Mouse (Mus musculus) bone marrow, adult 2 months (tissue): ENCODE results near the gene Nemp2. TPM values are rescaled to one million over a fixed set of nuclear protein-coding genes. Genes with fewer than 3 reads are reported as not detected.
"Not testable (repeated sequence)": the region's sequence is repeated elsewhere in the genome, so short reads cannot be mapped to it uniquely, and the experiment has no call there.

Experiments used
- H3K27ac ChIP-seq: fragments of 200-500 bp; 2 replicates; pipeline ENCODE4 v1.5.1; 2012; ENCODE audit warnings: low read depth, mild to moderate bottlenecking, control low read depth, inconsistent platforms, low read length; ENCODE audit not compliant: control insufficient read depth, poor library complexity, insufficient read depth
- H3K4me1 ChIP-seq: fragments of 200-500 bp; 2 replicates; pipeline ENCODE4 v1.6.1; 2011; ENCODE audit warnings: low read length; ENCODE audit not compliant: control insufficient read depth, insufficient read depth
- H3K4me3 ChIP-seq: fragments of 200-500 bp; replicated peaks from 2 replicates; pipeline ENCODE3; 2011; ENCODE audit warnings: mild to moderate bottlenecking, low read depth, low read length, control low read depth; ENCODE audit not compliant: control insufficient read depth
- CTCF ChIP-seq: fragments of 200-500 bp; IDR thresholded peaks from 2 replicates; pipeline ENCODE4 v1.5.1; 2011; ENCODE audit warnings: low read length, control low read depth; ENCODE audit not compliant: control insufficient read depth, insufficient read depth
- POLR2A ChIP-seq: fragments of 200-500 bp; IDR thresholded peaks from 2 replicates; pipeline ENCODE4 v1.6.1; 2011; ENCODE audit warnings: low read depth, mild to moderate bottlenecking, control low read depth, low read length, borderline replicate concordance; ENCODE audit not compliant: control insufficient read depth
- WGBS: fragments of 180-500 bp; shearing (Covaris S2); methylation state at CpG from one replicate; pipeline ENCODE4 v1.1.7; 2018; 5-methylcytosine and 5-hydroxymethylcytosine counted together
- polyA plus RNA-seq: library from polyadenylated mRNA; stranded (reverse); fragments of >200 nt; gene quantifications from 2 replicates; pipeline ENCODE4 v1.2.4, GENCODE M21; 2011; ENCODE audit warnings: low replicate concordance; ENCODE audit not compliant: missing spikeins, insufficient read depth, insufficient read length

Gene Nemp2
- polyA plus RNA-seq, 1 experiment = 16.2 TPM

- 76% methylated on average over 7 of the region's 7 CpGs for WGBS
- TF ChIP-seq POLR2A (no peak), CTCF (no peak)
- H3K27ac ChIP-seq = no peak overlapping the region
- no peaks in the 10 kb centered on the region; the same call in 1 of the 2 replicates for H3K4me1 ChIP-seq
- no peak overlapping the region for H3K4me3 ChIP-seq
Measured at GRCm38 (mm10) chr1:52668743-52669323, 38.3 kb downstream of the Nemp2 start.

- no peak overlapping the region for H3K27ac ChIP-seq
- no peaks in the 10 kb centered on the region; the same call in 1 of the 2 replicates for H3K4me1 ChIP-seq
- no peak overlapping the region for H3K4me3 ChIP-seq
- WGBS = 93% methylated on average over 1 of the region's 1 CpGs
- TF ChIP-seq POLR2A (no peak), CTCF (no peak)
Measured at GRCm38 (mm10) chr1:52669931-52670330, 39.4 kb downstream of the Nemp2 start.

DNA sequence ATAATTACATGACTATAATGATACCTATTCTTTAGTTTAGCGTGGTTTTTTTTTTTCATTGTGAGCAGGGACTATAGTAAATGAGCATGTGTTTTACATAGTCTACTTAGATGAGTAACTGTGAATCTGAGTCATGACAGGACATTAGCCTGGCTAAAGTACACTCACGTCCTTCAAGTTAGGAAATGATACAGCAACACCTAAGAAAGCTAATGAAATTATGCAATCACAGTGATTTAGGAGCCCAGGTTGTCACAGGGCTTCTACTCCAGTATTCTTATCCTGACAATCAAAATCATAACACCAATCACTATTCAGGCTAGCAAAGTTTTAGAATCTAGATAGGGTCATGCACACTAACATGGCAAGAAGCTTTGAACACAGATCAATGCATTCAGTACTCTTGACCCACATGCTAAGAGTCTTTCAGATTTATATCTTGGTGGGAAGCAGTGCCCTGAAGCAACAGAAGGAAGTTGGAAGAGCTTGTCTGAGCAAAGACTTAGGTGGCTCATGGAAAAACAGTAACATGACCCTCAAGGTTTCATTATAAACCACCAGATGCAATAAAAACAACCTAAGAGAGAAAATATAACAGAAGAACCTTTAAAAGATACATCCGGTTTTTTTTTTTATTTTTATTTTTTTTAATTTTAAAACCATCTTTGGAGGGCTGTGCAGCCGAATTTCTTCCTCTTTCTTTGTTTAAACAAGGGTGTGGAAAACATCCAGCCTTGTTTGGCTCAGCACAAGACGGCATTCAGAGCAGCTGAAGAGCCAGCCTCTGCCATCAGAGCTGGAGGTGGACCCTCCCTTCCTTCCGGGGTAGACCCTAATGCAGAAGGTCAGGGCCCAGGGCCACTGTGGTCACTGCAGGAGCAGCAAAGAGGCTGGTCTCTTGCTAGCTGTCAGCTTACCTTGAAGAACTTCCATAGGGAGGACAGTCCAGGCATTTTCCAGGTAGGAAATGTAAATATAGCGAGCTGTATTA lies 45.4 kb downstream of the Nemp2 start:
- TF ChIP-seq CTCF (no peak), POLR2A (no peak)
- Histone ChIP-seq H3K4me3 (no peak overlapping the region), H3K4me1 (no peaks in the 10 kb centered on the region; the same call in 1 of the 2 replicates), H3K27ac (no peak overlapping the region)
- WGBS = 41% methylated on average over 7 of the region's 7 CpGs

- TF ChIP-seq POLR2A = no peak
- no peak for TF ChIP-seq CTCF
- peaks cover 1% of the 10 kb centered on the region; the same call in 1 of the 2 replicates for H3K4me1 ChIP-seq
- 52% methylated on average over 3 of the region's 3 CpGs for WGBS
- H3K4me3 ChIP-seq = no peak overlapping the region
- no peak overlapping the region for H3K27ac ChIP-seq
Measured at GRCm38 (mm10) chr1:52676621-52677020, 46.1 kb downstream of the Nemp2 start.

- WGBS = 82% methylated on average over 4 of the region's 4 CpGs
- Histone ChIP-seq H3K4me1 (peaks cover 1% of the 10 kb centered on the region; the same call in 1 of the 2 replicates), H3K27ac (no peak overlapping the region), H3K4me3 (no peak overlapping the region)
- TF ChIP-seq CTCF (no peak), POLR2A (no peak)
Measured at GRCm38 (mm10) chr1:52683550-52683949, 53.0 kb downstream of the Nemp2 start.

DNA sequence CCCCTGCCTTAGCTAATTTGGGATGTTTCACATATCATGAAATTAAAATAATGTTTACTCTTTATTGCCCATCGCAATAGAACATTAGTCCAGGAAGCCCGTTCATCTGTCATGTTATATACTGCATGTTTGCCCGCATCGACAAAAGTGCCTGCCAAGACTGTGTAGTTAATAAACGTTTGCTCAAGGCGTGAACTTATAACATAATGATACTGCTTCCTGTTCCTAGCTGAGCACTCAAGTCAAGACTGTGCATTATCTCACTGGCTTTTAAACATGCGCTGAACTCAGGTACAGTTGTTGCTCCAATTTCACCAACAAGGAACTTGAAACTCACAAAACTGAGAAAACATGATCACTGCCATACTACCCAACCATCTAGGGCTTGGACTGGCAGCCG lies 57.1 kb downstream of the Nemp2 start:
- Histone ChIP-seq H3K27ac (no peak overlapping the region), H3K4me1 (no peaks in the 10 kb centered on the region; the same call in 1 of the 2 replicates), H3K4me3 (no peak overlapping the region)
- no peak for TF ChIP-seq CTCF
- no peak for TF ChIP-seq POLR2A
- 82% methylated on average over 8 of the region's 8 CpGs for whole genome bisulfite sequencing

DNA sequence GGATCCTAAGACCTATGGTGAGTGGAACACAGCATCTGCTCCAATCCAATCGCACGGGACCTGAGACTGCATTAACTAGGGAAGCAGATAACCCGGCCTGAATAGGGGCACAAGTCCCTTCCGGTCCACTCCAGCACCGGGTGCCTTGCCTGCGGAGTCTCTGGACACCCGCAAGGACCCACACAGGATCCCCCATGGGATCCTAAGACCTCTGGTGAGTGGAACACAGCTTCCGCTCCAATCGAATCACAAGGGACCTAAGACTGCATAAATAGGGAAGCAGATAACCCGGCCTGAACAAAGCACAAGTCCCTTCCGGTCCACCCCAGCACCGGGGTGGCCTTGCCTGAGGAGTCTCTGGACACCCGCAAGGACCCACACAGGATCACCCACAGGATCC lies 64.0 kb downstream of the Nemp2 start:
- WGBS = 85% methylated on average over 13 of the region's 13 CpGs
- H3K4me1 ChIP-seq, H3K27ac ChIP-seq, H3K4me3 ChIP-seq: not testable (repeated sequence)

Other genes starting within 250 kb of the Nemp2 start
- 7.1 and 20.7 TPM in 2 replicates for gene Nab1, start 130.0 kb upstream of the Nemp2 start, polyA plus RNA-seq
- 2.8 and 8.3 TPM in 2 replicates for gene Mfsd6, start 96.8 kb downstream of the Nemp2 start, polyA plus RNA-seq
- gene Inpp1, start 187.0 kb downstream of the Nemp2 start, polyA plus RNA-seq = 12.6 and 15.8 TPM in 2 replicates
- 2.2 and 8.8 TPM in 2 replicates for gene Hibch, start 214.2 kb downstream of the Nemp2 start, polyA plus RNA-seq